Mouse (Mus musculus): ENCODE data around the gene Entpd7. TPM values are rescaled to one million over a fixed set of nuclear protein-coding genes. Genes with fewer than 3 reads are reported as not detected.

Entpd7 gene
- polyA plus RNA-seq, 1 experiment from 2014 or later = 8.1 TPM

DNA sequence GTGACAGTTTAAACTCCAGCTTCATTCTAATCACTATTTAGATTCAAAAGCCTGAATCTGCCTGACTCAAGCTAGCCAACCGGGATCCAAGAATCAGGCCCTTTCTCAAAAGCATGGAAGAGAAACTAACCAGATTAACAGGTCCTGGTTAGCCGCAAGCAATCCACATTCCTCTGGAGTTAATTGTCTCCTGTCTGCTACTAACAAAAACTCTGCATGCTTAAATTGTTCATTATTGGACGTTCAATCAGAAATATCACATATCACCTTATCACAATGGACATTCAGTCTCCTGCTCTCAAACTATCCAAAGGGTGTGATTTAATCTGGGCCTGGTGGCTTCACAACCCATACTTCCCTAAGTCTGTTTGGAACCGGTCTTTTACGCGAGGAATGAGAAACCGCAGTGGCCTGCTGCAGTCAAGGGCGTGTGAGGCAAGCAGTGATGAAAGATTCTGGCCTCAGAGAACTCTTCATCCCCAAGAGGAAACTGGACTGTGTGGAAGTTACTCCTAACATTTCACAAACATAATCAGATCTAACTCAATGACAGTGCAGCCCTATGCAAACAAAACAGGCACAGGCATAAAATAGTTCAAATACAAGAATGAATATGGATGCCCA lies 20.2 kb upstream of the Entpd7 start:
- Histone ChIP-seq H3K36me3 (ENCODE audit: control insufficient read depth, insufficient read depth, low read length) (0 out of 2 replicates have a peak, but pooled peaks cover 3% of the 10 kb centered on the region), H3K4me3 (ENCODE audit: low read depth, low read length) (no peak overlapping the region), H3K4me2 (replicated peaks; ENCODE audit: low read depth) (no peak overlapping the region), H3K27ac (replicated peaks) (0 out of 2 replicates have a peak overlapping the region, but pooled peaks have one; percentile 0), H3K4me1 (replicated peaks; ENCODE audit: control insufficient read depth, insufficient read depth) (no peaks in the 10 kb centered on the region), H3K9ac (ENCODE audit: low read length) (no peak overlapping the region), H3K9me3 (ENCODE audit: control insufficient read depth, low read length) (no peaks in the 10 kb centered on the region), H3K27me3 (ENCODE audit: control insufficient read depth, insufficient read depth, low read length) (no peaks in the 10 kb centered on the region)
- TF ChIP-seq CTCF (IDR thresholded peaks at IDR 0.05; ENCODE audit: low read depth) = no peak
- DNase-seq (ENCODE audit: low spot score) = no peak
- WGBS = 60% methylated on average over 8 of the region's 8 CpGs
- ATAC-seq (ENCODE audit: low FRiP score, low TSS enrichment) = no peak

DNA sequence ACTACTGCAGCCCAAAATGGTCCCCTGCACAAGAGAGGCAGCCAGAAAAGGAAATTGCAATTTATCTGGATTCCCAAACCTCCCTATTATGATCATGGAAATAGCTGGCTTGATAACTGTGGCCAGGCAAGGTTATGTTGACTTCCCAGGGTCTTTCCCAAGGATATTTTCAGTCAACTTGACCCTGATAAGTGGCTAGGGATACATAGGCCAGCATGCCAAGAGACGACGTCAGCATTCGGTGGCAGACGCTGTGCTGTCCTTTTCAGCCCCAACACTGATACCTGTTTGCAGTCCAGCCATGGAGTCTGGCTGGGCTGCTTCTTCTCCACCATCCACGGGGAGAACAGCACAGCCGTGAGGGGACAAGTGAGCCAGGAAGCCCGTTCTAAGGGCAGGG lies 18.4 kb upstream of the Entpd7 start:
- DNase-seq (ENCODE audit: low spot score) = no peak
- Histone ChIP-seq H3K27me3 (ENCODE audit: control insufficient read depth, insufficient read depth, low read length) (no peaks in the 10 kb centered on the region), H3K4me2 (replicated peaks; ENCODE audit: low read depth) (no peak overlapping the region), H3K36me3 (ENCODE audit: control insufficient read depth, insufficient read depth, low read length) (no peaks in the 10 kb centered on the region), H3K4me3 (ENCODE audit: low read depth, low read length) (no peak overlapping the region), H3K27ac (replicated peaks) (no peak overlapping the region), H3K9ac (ENCODE audit: low read length) (no peak overlapping the region), H3K4me1 (replicated peaks; ENCODE audit: control insufficient read depth, insufficient read depth) (no peaks in the 10 kb centered on the region), H3K9me3 (ENCODE audit: control insufficient read depth, low read length) (no peaks in the 10 kb centered on the region)
- TF ChIP-seq CTCF (IDR thresholded peaks at IDR 0.05; ENCODE audit: low read depth) = no peak
- no peak for TF ChIP-seq EP300 (optimal IDR thresholded peaks at IDR 0.05)
- no peak for ATAC-seq (ENCODE audit: low FRiP score, low TSS enrichment)
- WGBS = 56% methylated on average over 7 of the region's 7 CpGs

DNA sequence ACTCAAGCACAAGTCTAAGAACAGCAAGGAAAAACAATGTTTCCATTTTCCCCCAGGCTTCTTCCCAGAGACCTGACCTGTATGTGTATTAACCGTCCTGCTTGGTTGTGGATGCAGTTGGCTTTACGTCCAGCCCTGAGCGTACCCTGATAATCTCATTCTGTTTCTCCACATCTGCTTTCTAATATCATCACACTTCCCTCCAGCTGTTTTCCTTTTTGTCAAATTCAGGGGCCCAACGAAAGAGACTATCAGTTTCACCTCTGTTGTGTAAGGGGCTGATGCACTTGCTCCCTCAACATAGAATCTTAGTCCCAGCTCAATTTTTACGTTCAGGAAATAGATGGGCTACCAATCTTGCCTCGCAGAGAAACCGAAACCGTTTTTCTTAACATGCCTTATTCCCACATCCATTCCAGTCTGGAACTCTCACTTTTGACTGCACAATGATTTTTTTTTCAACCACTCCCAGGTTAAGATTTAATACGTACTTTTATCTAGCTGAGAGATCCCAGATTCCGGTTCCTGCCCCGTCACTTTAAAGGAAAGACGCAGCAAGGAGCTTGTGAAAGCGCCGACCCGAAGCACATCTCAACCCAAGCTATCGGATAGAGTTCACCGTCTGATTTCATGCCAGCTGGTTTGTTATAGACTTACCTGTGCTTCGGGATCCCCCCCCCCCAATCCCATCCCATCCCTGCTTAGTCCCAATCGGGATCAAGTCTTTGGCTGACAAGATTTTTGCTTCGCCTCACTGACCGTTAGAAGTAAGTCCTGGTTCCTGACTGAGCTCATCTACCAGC lies 15.8 kb upstream of the Entpd7 start:
- 5% methylated on average over 21 of the region's 21 CpGs for WGBS
- Histone ChIP-seq H3K9ac (ENCODE audit: low read length) (peak overlapping the region; percentile 96), H3K9me3 (ENCODE audit: control insufficient read depth, low read length) (no peaks in the 10 kb centered on the region), H3K4me1 (replicated peaks; ENCODE audit: control insufficient read depth, insufficient read depth) (0 out of 2 replicates have a peak, but pooled peaks cover 2% of the 10 kb centered on the region), H3K27me3 (ENCODE audit: control insufficient read depth, insufficient read depth, low read length) (no peaks in the 10 kb centered on the region), H3K36me3 (ENCODE audit: control insufficient read depth, insufficient read depth, low read length) (no peaks in the 10 kb centered on the region), H3K4me2 (replicated peaks; ENCODE audit: low read depth) (peak overlapping the region; percentile 76), H3K4me3 (ENCODE audit: low read depth, low read length) (peak overlapping the region; percentile 91), H3K27ac (replicated peaks) (peak overlapping the region; percentile 91)
- TF ChIP-seq EP300 (optimal IDR thresholded peaks at IDR 0.05) (no peak), CTCF (IDR thresholded peaks at IDR 0.05; ENCODE audit: low read depth) (no peak)
- DNase-seq (ENCODE audit: low spot score) = peak; percentile 29
- ATAC-seq (ENCODE audit: low FRiP score, low TSS enrichment) = no peak

DNA sequence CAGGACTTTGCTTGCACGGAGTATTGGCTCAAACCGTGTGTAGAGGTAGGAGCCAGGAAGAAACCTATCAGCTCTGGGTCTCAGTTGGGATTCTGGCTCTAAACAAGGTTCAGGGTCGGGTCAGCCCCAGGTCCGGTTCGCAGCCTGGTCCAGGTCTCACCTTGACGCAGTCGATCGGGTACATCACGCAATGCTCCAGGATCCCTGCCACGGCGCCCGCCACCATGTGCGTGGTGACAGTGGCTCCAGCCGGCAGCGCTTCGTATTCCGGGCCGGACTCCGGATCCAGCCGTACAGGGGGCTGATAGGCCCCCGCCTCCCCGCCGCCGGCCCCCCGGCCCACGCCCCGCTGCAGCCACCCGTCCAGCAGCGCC lies 15.2 kb upstream of the Entpd7 start:
- Histone ChIP-seq H3K4me2 (replicated peaks; ENCODE audit: low read depth) (peak overlapping the region; percentile 76), H3K9ac (ENCODE audit: low read length) (peak overlapping the region; percentile 96), H3K4me3 (ENCODE audit: low read depth, low read length) (peak overlapping the region; percentile 91), H3K4me1 (replicated peaks; ENCODE audit: control insufficient read depth, insufficient read depth) (0 out of 2 replicates have a peak, but pooled peaks cover 2% of the 10 kb centered on the region), H3K27me3 (ENCODE audit: control insufficient read depth, insufficient read depth, low read length) (no peaks in the 10 kb centered on the region), H3K27ac (replicated peaks) (peak overlapping the region; percentile 91), H3K36me3 (ENCODE audit: control insufficient read depth, insufficient read depth, low read length) (no peaks in the 10 kb centered on the region), H3K9me3 (ENCODE audit: control insufficient read depth, low read length) (no peaks in the 10 kb centered on the region)
- no peak for TF ChIP-seq EP300 (optimal IDR thresholded peaks at IDR 0.05)
- TF ChIP-seq CTCF (IDR thresholded peaks at IDR 0.05; ENCODE audit: low read depth) = no peak
- under 1% methylated on average over 28 of the region's 29 CpGs for WGBS
- ATAC-seq (ENCODE audit: low FRiP score, low TSS enrichment) (0 out of 2 replicates have a peak, but pooled peaks have one; percentile 2), DNase-seq (ENCODE audit: low spot score) (no peak)

DNA sequence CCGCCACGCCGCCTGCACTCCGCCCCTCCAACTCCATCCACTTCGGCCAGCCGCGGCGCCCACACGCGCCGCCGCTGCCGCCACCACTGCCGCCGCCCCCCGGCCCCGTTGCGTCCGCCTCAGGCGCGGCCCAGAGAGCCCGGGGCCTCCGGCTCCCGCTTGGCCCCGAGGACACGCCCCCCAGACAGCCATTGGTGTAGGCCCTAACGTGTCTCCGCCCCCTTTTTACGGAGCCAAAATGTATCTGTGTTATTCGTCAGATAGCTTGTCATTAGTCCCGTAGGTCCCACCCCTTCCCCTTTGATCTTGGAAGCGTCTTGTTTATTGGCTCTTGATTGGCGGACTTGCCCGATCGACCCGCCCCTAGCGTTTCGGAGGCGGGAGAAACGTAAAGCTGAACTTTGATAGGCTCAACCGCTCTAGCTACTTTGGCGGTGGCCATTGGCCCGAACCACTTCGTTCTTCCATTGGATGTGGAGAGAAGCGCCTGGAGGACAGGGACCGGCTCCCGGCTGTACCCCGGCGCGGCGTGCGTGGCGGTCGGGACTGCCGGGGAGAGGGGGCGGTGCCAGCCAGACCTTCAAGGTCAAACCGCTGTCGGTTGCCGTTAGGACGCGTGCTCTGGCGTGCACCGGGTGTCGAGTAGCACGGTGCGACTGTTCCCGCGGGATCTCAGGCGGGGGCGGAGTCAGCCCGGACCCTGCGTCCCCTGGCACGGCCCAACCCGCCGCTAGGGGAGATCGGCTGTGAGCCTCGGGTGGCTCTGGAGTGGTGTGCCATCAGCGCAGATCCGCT lies 14.5 kb upstream of the Entpd7 start, which contains the start of gene Slc25a28:
Slc25a28 (minus strand) TSS at position 152 of the 795 bp plus-strand sequence.
- under 1% methylated on average over 76 of the region's 79 CpGs for WGBS
- DNase-seq (ENCODE audit: low spot score) (peak; percentile 97), ATAC-seq (ENCODE audit: low FRiP score, low TSS enrichment) (peak; percentile 96)
- peak within 1 kb of the TSS; percentile 96 for H3K9ac ChIP-seq (ENCODE audit: low read length)
- no peaks in the 10 kb centered on the region for H3K27me3 ChIP-seq (ENCODE audit: control insufficient read depth, insufficient read depth, low read length)
- H3K4me3 ChIP-seq (ENCODE audit: low read depth, low read length) = peak within 1 kb of the TSS; percentile 91
- peak within 1 kb of the TSS; percentile 99 for H3K27ac ChIP-seq (replicated peaks)
- no peaks in the 10 kb centered on the region for H3K36me3 ChIP-seq (ENCODE audit: control insufficient read depth, insufficient read depth, low read length)
- TF ChIP-seq EP300 (optimal IDR thresholded peaks at IDR 0.05) (no peak), CTCF (IDR thresholded peaks at IDR 0.05; ENCODE audit: low read depth) (peak; percentile 86)
- H3K9me3 ChIP-seq (ENCODE audit: control insufficient read depth, low read length) = no peaks in the 10 kb centered on the region
- peak within 1 kb of the TSS; percentile 91 for H3K4me2 ChIP-seq (replicated peaks; ENCODE audit: low read depth)
- H3K4me1 ChIP-seq (replicated peaks; ENCODE audit: control insufficient read depth, insufficient read depth) = 0 out of 2 replicates have a peak, but pooled peaks cover 2% of the 10 kb centered on the region
